Mouse (Mus musculus): ENCODE data around the gene Casd1.
A peak's percentile ranks its signal among the peaks of the same experiment; 100 is the strongest.

Gene Casd1

DNA sequence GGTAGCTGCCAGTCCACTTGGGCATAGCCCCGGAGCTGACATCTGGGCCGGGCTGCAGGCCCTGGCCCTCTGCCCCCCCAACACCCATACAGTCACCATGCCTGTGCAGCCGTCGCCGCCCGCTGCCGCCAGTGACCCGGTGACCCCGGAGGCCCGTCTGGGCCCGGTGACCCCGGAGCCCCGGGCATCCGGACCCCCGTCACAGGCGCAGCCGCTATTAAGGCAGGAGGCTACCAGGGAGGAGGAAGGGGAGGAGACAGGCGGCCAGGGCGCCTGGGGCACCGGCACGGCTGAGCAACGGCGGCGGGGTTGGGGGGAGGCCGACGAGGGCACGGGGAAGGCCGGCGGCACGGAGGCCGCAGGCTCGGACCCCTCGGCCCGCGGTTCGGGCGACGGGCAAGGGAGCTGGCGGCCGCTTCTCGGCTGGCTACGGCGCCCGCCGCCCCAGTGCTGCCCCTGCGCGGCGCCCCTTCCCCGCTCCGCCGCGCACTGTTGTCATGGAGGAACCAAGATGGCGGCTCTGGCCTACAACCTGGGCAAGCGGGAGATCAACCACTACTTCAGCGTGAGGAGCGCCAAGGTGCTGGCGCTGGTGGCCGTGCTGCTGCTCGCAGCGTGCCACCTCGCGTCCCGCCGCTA, at the start of gene Casd1:
Casd1 (plus strand) TSS at position 182 of the 639 bp plus-strand sequence.
- DNase-seq (ENCODE audit: low read depth, low spot score), result peak; percentile 59

DNA sequence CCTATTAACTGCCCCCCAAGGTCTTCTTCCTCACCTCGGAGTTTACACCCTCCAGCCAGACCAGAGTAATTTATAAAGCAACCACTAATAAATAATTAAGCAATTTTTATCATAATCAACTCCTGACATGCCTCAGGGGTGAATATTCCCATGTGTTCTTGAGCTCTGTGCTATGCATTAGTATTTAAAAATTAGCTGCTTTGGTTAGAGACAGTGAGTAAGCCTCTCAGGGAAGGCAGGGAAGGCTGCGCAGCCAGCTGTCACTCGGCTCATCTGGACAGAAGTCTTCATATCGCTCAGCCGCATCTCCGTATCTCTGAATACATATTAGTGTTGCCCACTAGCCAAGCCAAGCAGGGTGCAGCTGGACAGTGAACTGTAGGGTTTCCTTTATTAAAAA, 45.3 kb upstream of the Casd1 start:
- DNase-seq (ENCODE audit: low read depth, low spot score), result no peak

DNA sequence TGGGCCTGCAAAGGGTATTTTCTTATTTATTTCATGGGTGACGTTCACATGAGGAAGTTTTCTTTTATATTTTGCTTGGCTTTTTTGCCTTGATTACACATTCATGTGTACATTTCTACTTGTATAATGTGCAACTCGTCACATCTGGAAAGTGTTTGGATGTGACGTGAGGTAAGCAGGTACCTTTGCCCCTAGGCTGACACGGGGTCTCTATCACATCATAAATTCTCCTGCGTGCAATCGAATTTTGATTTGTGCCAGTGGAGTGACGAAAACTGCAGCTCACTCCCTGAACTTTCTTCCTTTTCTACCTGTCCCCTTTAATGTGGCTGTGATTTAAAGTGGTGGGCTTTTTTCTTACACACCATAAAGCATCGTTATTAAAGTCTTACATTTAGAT, 43.6 kb upstream of the Casd1 start:
- DNase-seq (ENCODE audit: low read depth, low spot score), result no peak

DNA sequence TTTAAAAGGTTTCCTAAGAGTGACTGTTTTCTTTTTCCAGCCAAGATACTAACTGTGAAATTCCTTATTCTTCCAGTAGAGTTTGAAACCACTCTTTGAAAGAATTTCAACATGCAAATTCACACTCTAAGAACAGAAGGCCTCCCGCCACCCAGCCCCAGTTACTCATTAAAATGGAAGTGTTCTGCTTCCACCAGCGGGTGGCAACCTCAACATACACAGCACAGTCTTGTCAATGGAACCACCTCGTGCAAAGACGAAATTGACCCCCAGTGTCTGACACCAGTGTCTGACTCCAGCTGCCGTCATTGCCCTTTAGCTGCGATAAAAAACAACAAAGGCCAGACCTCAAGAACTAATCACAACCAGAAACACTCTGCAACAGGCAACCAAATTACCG, 43.0 kb upstream of the Casd1 start:
- peak; percentile 63 for DNase-seq (ENCODE audit: low read depth, low spot score)

DNA sequence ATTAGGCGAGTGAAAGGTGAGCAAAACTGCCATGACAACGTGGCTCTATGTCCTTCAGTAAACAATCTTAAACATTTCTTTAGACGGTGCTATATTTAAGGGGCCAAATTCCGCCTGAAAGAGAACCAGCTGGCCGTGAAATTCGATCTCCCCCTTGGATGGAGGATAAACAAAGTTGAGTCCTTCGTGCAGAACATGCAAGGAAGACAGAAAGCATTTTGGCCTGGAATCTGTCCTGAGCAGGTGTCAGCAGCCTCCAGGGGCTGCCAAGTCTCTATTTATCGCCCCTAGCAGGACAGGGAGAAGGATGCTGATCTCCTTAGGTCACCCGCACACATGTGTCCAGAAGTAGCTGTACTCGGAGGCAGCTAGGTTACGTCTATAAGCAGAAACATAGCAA, 39.5 kb upstream of the Casd1 start:
- DNase-seq (ENCODE audit: low read depth, low spot score), result peak; percentile 54

DNA sequence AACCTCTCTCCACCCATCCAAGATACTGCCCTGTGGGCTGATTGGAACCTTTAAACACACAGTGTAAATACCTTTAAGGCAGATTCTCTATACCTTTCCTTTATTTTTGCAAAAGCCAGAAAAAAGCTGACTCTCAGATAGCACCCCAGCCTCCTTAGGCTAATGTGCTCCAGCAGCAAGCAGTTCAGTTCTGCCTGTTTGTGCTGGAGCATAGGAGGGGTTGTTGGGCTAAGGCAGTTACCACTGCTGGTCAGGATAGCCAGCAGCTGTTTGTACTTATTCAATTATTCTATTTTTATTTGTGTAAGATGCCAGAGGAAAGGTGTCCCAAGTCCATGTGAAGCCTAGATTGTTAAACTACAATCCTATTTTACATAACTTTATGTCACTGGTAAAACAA, 39.0 kb upstream of the Casd1 start:
- DNase-seq (ENCODE audit: low read depth, low spot score), result no peak

DNA sequence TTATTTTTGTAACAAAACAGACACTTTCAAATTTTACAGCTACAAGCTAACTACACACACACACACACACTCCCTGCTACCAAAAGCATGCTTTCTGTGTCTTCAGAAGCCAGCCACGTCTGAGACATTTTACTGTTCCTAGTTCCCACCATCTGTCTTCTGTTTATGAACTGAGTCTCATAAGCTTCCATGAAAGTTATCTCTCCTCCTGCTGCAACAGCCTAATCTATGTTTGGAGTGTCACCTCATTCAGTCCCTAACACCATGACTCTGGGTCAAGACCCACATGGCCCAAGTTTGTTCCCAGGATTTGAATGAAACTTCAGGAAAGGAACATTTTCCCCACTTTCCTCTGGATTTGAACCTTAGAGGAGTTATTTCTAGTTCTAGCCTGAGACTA, 38.2 kb upstream of the Casd1 start:
- DNase-seq (ENCODE audit: low read depth, low spot score), result no peak

DNA sequence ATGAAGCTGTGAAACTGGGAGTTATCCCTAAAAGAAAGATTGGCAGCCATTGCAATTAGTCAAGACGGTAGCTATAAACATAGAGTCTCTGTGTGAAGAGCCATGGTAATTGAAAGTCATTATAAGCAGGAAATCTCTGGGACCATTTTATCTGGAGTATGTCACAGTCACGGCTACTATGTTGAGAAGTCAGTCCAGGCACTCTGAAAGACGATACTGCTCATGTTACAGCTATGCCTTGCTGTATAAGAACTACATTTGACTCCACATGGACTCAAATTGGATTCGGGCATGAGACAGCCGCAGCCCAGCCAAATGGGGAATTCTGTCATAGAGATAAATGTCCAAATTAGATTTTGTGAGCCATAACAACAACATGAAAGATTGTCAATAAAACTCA, 37.2 kb upstream of the Casd1 start:
- no peak for DNase-seq (ENCODE audit: low read depth, low spot score)

DNA sequence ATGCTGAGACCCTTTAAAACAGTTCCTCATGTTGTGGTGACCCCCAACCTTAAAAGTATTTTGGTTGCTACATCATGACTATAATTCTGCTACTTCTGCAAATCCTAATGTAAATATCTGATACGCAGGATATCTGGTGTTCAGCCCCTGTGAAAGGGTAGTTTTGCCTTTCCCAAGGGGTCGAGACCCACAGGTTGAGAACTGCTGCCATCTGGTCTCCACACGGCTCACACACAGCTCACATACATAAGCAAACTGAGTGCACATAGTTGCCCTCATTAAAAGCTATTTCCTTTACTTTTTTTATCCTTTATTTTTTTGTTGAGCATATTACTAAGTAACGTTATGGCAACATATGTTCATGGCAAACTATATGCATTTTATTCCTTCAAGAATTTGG, 30.2 kb upstream of the Casd1 start:
- DNase-seq (ENCODE audit: low read depth, low spot score), result no peak

DNA sequence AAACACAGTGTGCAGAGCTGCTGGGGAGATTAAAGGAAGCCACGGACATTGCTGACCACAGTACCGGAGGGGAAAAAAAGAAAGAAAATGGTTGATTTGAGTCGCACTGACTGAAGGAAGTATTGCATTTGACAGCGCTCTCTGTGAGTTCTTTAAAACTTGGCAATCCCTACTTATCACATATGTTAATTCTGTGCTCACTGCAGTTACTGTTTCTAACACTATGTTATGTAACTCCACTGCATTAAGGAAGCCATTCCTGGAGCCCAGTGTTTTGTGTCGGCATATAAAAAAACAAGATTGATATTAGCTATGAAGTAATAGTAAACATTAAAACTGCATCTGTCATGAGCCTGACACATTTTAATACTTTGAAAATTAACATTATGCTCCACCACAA, 22.9 kb upstream of the Casd1 start:
- no peak for DNase-seq (ENCODE audit: low read depth, low spot score)

DNA sequence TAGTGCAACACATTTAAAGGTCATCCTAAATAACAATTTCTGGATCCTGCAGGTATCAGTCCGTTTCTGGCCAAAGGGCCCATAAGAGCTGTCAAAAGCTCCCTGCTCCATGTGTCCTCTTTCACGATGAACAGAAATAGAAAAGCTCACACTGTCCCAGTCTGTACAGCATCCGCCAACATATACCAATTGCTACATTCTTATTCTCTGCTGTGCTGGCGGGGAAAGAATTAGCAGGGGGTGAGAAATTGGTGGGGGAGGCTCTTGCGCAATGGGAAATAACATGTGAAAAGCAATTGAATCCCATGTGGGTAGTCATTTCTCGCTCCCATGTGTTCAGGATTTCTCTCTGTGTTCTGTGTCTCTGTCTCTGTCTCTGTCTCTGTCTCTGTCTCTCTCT, 22.3 kb upstream of the Casd1 start:
- DNase-seq (ENCODE audit: low read depth, low spot score), result no peak

DNA sequence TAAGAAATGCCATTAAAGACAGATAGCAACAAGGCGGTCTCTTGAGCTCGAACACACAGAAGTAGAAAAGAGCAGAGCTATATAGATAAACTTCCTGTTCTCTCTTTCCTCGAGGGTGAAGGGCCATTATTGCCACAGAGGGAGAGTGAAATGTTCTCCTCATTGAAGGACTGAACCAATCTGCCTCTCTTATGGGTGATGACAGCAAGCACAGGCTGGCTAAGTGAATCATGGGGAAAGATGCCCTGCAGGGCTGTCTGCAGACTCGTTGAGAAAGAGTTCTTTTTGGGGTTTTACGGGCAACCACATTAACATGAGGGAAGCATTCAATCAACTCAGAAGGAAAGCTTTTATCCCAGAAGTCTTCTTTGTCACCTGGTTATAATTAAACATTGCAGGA, 21.0 kb upstream of the Casd1 start:
- no peak for DNase-seq (ENCODE audit: low read depth, low spot score)

DNA sequence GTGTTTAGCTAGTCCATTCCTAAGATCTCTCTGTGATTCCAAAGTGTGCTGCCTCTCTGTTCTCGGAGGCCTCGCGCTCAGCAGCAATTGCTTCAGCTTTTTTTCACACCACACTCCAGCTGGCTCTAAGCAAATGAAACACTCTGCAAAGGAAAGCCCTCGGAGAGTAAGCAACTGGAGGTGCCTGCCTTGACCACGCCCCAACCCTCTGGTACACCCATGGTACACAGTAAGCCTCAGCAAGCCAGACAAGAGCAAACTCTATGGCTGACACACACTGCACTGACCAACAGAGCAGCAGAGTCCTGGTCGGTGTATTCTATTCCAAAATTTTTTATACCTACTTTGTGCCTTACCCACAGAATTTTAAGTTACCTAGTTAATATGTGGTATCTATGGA, 17.2 kb upstream of the Casd1 start:
- no peak for DNase-seq (ENCODE audit: low read depth, low spot score)

DNA sequence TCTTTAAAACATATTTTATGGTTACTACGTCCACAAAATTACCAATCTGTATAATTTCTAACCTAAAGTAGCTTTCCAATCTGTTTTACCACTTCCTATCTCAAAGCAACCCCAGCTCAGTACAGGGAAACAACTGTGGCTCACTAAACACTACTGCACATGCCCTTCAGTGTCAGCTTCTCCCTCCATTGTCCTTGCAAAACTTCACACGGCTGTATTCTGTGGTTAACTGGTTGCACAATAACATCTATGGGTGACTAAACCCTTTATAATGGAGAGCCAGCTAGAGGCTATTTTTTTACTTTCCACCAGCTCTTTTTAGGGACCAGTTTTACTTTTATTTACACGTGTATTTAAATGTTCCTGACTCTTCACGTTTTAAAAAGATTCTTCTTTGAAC, 12.7 kb upstream of the Casd1 start:
- DNase-seq (ENCODE audit: low read depth, low spot score), result no peak

DNA sequence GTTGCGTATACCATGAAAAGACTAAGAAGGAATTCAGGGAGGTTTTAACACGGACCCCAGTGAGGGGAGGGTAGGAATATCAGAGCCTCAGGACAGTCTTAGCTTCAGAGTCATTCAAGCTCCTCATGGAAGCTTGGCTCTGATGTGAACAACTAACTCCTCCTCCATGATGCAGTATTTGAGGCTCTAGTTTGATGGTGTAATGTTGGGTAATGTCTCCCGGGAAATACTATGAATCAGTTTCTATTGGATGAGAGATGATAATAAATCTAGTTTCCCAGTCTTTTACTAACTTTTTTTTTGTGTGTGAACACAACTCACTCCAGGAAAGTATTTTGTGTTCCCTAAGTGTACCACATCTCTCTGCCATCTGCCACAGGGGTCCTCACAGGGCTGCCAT, 11.9 kb upstream of the Casd1 start:
- no peak for DNase-seq (ENCODE audit: low read depth, low spot score)

DNA sequence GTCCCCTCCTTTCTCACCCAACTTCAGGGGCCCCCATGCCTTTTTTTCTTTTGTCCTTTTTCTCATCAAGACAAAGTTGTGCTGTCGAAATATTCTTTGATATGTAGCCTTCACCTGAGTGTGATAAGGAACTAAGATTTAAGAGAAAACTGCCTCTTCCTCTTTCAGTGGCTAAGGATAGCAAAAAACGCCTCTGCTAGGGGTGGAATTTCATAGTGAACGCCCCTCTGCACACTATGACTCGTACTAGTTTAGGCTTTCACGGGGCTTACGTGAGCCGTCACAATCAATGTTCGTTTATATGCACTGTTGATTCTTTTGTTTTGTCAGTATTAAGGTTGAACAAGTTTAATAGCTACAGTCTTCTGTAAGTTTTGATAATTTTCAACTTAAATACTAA, 10.6 kb upstream of the Casd1 start:
- DNase-seq (ENCODE audit: low read depth, low spot score), result no peak

DNA sequence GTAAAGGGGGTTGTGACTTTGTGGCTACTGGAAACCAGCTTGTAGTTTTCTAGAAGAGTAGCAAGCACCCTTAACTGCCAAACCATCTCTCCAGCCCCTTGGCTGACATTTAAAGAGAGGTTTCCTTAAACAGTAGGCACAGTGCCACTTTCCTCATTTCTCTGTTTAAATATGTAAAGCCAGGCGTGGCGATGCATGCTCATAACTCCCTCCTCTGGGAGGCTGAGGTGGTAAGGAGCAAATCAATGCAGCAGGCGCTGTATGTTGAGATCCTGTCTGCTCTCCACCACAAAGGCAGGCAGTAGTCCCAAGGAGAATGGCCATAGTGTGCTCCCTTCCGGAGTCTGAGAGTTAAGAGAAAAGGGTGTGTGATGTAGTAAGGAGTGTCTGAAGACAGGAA, 2.9 kb upstream of the Casd1 start:
- DNase-seq (ENCODE audit: low read depth, low spot score), result no peak

DNA sequence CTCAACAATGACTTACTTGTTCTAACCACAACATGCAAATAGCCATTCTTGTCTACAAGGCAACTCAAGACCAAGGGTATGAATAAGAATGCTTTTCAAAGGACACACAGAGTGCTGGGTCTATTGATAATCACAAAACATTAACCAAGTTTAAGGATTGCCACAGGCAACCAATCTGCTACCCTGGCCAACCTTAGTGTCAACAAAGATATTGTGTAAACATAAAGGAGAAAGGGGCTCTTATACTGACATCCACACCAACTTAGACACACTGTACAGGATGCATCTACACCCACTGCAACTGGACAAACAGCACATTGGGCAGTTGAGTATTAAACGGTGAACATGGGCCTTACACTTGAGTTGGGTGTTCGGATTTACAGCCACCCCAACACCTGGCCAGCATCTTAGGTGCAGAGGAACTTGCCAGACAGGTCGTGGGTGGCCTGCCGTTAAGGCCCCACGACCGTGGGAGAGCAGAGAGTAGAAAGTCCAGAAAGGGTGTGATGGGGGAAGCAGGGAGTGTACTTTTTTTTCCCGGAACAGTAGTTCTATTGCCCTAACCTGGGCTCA, 468 bp upstream of the Casd1 start:
- no peak for DNase-seq (ENCODE audit: low read depth, low spot score)

DNA sequence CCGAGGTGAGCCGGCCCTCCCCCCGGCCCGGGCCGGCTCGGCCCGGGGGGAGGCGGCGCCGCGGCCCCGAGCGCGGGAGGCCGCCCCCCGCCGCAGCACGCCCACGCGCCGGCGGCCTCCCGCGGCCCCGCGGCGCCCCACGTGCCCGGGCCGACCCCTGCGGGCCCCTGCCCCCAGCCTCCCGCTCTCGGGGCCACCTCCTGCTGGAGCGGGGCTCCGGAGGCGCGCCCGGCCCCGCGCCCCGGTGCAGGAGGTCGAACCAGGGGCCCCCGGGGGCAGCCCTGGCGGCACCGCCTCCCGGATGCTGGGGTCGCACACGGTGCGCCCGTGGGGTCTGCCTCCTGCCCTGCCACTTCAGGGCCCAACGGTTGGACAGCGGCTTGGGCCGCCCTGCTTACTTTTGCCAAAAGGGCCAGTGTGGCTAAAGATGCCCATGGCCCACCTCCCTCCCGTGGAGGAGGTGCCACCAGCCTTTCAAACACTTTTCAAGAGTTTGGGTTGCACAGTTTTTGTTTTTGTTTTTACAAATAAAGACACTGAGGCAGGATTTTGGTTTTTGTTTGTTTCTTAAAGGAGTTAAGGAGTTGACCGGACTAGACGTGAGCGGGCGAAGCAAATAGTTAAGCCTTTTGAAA, 775 bp downstream of the Casd1 start:
- DNase-seq (ENCODE audit: low read depth, low spot score), result peak; percentile 29

DNA sequence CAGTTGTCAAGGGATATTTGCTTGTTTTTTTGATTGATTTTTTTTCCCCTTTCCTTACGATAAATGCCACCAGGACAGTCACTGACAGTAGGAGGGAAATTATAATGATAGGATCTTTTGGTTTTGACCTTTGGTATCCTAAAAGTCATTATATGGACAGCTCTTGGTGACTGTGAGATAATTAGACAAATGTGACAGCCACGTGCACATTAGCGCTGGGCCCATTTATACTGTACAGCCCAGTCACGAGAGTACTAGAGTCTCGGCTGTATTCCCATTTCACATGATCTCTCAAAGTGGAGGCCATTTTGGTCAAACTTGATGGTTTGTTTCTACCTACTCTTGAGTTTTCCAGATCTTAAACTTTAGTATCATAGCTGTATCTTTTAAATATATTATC, 1.4 kb downstream of the Casd1 start:
- DNase-seq (ENCODE audit: low read depth, low spot score), result no peak

DNA sequence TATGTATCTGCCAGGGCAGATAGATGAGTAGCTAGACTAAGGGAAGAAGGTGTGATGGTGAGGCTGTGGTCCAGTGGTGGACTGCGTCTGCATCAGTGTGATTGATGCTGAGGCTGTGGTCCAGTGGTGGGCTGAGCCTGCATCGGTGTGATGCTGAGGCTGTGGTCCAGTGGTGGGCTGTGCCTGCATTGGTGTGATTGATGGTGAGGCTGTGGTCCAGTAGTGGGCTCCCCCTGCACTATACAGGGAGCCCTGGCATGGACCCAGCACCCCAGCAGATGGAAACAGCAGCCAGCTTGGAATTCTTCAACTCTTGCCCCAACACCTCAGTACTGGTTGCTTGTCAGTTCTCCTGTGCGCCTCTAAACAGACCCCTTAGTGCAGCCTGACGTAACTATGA, 5.8 kb downstream of the Casd1 start:
- no peak for DNase-seq (ENCODE audit: low read depth, low spot score)

DNA sequence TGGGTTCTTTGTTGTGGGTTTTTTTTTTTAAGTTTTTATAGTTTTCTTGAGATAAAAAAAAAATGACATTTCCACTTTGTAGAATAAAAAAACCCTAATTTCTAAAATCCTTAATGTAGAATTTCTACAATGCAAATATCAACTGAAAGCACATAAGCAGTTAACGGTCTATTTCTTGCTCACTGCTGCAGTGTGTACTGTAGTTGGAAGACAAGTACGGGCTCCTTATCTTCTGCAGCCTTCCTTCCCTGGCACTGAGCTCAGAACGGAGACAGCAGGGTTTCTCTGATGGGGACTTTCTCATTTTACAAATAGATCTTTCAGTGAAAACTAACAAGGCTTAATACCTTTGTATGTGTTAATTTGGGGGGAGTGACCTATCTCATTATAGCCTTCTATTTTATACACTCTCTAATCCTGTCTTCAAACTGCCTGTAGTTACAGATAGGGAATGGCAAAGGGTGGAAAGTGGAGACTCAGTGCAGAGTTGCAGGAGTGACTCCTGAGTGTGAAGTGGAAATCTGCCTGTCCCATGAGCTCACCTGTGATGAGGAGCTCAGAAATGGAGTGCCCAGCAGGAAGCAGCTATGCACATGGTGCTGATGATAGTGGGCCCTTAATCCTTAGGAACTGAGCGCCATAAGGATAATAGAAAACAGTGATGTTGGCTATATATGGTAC, 9.7 kb downstream of the Casd1 start:
- no peak for DNase-seq (ENCODE audit: low read depth, low spot score)

DNA sequence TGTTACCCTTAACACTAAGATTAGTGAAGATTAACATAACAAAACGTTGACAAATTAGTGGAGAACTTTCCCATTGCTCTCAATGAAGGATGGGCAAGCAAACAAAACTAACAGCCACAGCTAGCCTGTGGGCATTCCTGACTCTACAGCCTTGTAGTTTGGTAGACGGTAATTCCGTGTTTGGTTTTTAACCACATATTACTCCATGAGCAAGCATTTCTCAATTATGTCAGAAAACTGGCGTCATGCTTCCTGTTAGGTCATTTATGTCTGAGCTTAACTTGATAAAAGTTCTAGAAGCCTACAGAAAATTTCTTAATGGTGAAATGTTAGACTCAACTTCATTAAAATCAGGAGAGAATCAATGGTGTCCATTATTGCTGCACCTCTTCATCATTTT, 11.2 kb downstream of the Casd1 start:
- no peak for DNase-seq (ENCODE audit: low read depth, low spot score)
